Mouse (Mus musculus) limb, embryonic 11.5 days (tissue): Measurements from ENCODE around the gene Dnmt3b. TPM values are rescaled to one million over a fixed set of nuclear protein-coding genes. Genes with fewer than 3 reads are reported as not detected.

Experiments
- polyA plus RNA-seq: library from polyadenylated mRNA; unstranded; fragments of >200 nt; fragmentation: Nextera tagmentation; extraction: Ambion mirVana; gene quantifications from 2 replicates; pipeline ENCODE4 v1.2.1, GENCODE M21; 2014

Dnmt3b gene
- polyA plus RNA-seq, 1 experiment from 2014 or later = 20.3 TPM

Other genes with a start within 250 kb of the Dnmt3b start
- not detected in 2 replicates for gene 4930404H24Rik, start 156.7 kb upstream of the Dnmt3b start, polyA plus RNA-seq
- 14.0 and 15.1 TPM in 2 replicates for gene Nol4l, start 119.5 kb upstream of the Dnmt3b start, polyA plus RNA-seq
- 63.7 and 67.4 TPM in 2 replicates for gene Commd7, start 16.7 kb upstream of the Dnmt3b start, polyA plus RNA-seq
- not detected in 2 replicates for gene Dnmt3c, start 47.2 kb downstream of the Dnmt3b start, polyA plus RNA-seq
- 249 and 266 TPM in 2 replicates for gene Mapre1, start 91.8 kb downstream of the Dnmt3b start, polyA plus RNA-seq
- not detected in 2 replicates for gene Efcab8, start 130.5 kb downstream of the Dnmt3b start, polyA plus RNA-seq
- gene Sun5, start 221.6 kb downstream of the Dnmt3b start, polyA plus RNA-seq = not detected in 2 replicates
- 0.11 TPM in 1 of 2 replicates, not detected in the other for gene Bpifb2, start 225.6 kb downstream of the Dnmt3b start, polyA plus RNA-seq